Comparison of ENCODE assay signal across 14 mouse cellular contexts in the genomic region with DNA sequence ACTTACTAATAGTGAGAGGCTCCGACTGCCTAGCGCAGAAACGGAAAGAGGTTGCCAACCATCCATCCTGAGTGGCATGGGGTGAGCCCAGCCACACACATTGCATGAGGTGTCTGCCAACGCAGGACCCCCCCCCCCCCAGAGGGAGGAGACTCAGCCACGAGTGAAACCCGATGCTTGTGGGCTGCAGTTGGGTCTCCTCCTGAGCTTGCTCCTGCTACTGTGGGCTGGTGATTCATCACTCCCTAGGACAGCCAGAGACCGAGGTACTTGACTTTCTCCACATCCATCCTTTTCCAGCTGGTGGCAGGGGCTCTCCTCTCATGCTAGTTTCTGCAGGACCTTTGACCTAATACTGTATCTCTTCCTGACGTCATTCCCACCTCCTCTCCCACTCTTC. TPM values are rescaled to one million over a fixed set of nuclear protein-coding genes. Genes with fewer than 3 reads are reported as not detected.
DNase-seq lines count a peak whose midpoint lies in the region; ATAC-seq and TF ChIP-seq lines count a peak whose summit lies in the region.
"Had no signal": no experiment of that assay in that cellular context is flagged by ENCODE, and none has a peak within 500 bp of the region (broad histone marks: within the 10 kb centered on the region; RNA-seq: fewer than 3 reads in every experiment).

No protein-coding gene starts in this region.

- H3K27me3 ChIP-seq in hindbrain, embryonic 16.5 days (replicated peaks; ENCODE audit: control insufficient read depth, insufficient read depth, low read length), result peaks cover 5% of the 10 kb centered on the region; the same call in 1 of the 2 replicates
- peaks cover 33% of the 10 kb centered on the region for H3K27me3 ChIP-seq in hindbrain, embryonic 10.5 days (ENCODE audit: insufficient read depth, poor library complexity, severe bottlenecking)
- H3K27me3 ChIP-seq in limb, embryonic 11.5 days (ENCODE audit: control insufficient read depth, insufficient read depth, low read length), result peaks cover 15% of the 10 kb centered on the region
- H3K27me3 ChIP-seq in limb, embryonic 10.5 days (ENCODE audit: low read depth, poor library complexity, severe bottlenecking), result peaks cover 37% of the 10 kb centered on the region
- no peaks in the 10 kb centered on the region for H3K27me3 ChIP-seq in small intestine, adult 2 months (ENCODE audit: control insufficient read depth, insufficient read depth, low read length)

- no peak for DNase-seq in hindbrain, embryonic 10.5 days (ENCODE audit: low spot score)
- no peak for DNase-seq in limb, embryonic 11.5 days (ENCODE audit: low spot score)
- no peak for DNase-seq in limb, embryonic 10.5 days (ENCODE audit: low spot score)
- DNase-seq in cerebellum, postnatal 14 days, result no peak
- DNase-seq: cerebellum, adult 18-20 months; kidney, postnatal 25 days; liver, postnatal 0 days had no signal

- WGBS in hindbrain, embryonic 16.5 days, result 23% methylated on average over 7 of the region's 8 CpGs
- 50% methylated on average over 8 of the region's 8 CpGs for WGBS in hindbrain, embryonic 10.5 days
- WGBS in limb, embryonic 11.5 days, result 30% methylated on average over 8 of the region's 8 CpGs
- 35% methylated on average over 8 of the region's 8 CpGs for WGBS in limb, embryonic 10.5 days
- WGBS in small intestine, adult 2 months, result 32% methylated on average over 8 of the region's 8 CpGs

- no peak overlapping the region for H3K9ac ChIP-seq in hindbrain, embryonic 16.5 days (ENCODE audit: low read depth, low read length)
- no peak overlapping the region for H3K9ac ChIP-seq in limb, embryonic 11.5 days (ENCODE audit: low read length)
- H3K9ac ChIP-seq: embryonic facial prominence, embryonic 12.5 days; forebrain, embryonic 15.5 days; heart, embryonic 13.5 days; liver, postnatal 0 days; midbrain, embryonic 15.5 days had no signal

- no peak overlapping the region for H3K4me3 ChIP-seq in hindbrain, embryonic 16.5 days (ENCODE audit: low read length)
- H3K4me3 ChIP-seq in hindbrain, embryonic 10.5 days, result no peak overlapping the region
- no peak overlapping the region for H3K4me3 ChIP-seq in limb, embryonic 11.5 days (ENCODE audit: low read depth, low read length)
- no peak overlapping the region for H3K4me3 ChIP-seq in limb, embryonic 10.5 days
- H3K4me3 ChIP-seq in cortical plate, adult 2 months (ENCODE audit: insufficient read depth, low read length), result no peak overlapping the region
- no peak overlapping the region for H3K4me3 ChIP-seq in small intestine, adult 2 months (ENCODE audit: low read depth, low read length)
- H3K4me3 ChIP-seq: embryonic facial prominence, embryonic 12.5 days; forebrain, embryonic 15.5 days; heart, embryonic 13.5 days; midbrain, embryonic 15.5 days had no signal

- peak; percentile 48; the same call in 1 of the 2 replicates for ATAC-seq in hindbrain, embryonic 16.5 days
- no peak for ATAC-seq in limb, embryonic 11.5 days (ENCODE audit: insufficient number of reproducible peaks, low FRiP score, low TSS enrichment, low read depth)
- ATAC-seq: forebrain, embryonic 15.5 days; liver, postnatal 0 days; midbrain, embryonic 15.5 days had no signal

- no peaks in the 10 kb centered on the region for H3K9me3 ChIP-seq in hindbrain, embryonic 16.5 days (ENCODE audit: control insufficient read depth, low read length)
- no peaks in the 10 kb centered on the region for H3K9me3 ChIP-seq in hindbrain, embryonic 10.5 days
- no peaks in the 10 kb centered on the region for H3K9me3 ChIP-seq in limb, embryonic 11.5 days (ENCODE audit: control insufficient read depth, low read length)
- no peaks in the 10 kb centered on the region for H3K9me3 ChIP-seq in limb, embryonic 10.5 days (replicated peaks)
- H3K9me3 ChIP-seq: embryonic facial prominence, embryonic 12.5 days; forebrain, embryonic 15.5 days; heart, embryonic 13.5 days; midbrain, embryonic 15.5 days had no signal

- H3K36me3 ChIP-seq in hindbrain, embryonic 16.5 days (ENCODE audit: control insufficient read depth, insufficient read depth, low read length), result no peaks in the 10 kb centered on the region
- no peaks in the 10 kb centered on the region for H3K36me3 ChIP-seq in hindbrain, embryonic 10.5 days
- H3K36me3 ChIP-seq in limb, embryonic 11.5 days (ENCODE audit: control insufficient read depth, insufficient read depth, low read length), result no peaks in the 10 kb centered on the region
- H3K36me3 ChIP-seq in limb, embryonic 10.5 days, result no peaks in the 10 kb centered on the region
- H3K36me3 ChIP-seq in small intestine, adult 2 months (ENCODE audit: control insufficient read depth, insufficient read depth, low read length), result no peaks in the 10 kb centered on the region
- H3K36me3 ChIP-seq: embryonic facial prominence, embryonic 12.5 days; forebrain, embryonic 15.5 days; heart, embryonic 13.5 days; midbrain, embryonic 15.5 days had no signal

- no peak overlapping the region for H3K27ac ChIP-seq in hindbrain, embryonic 16.5 days (ENCODE audit: low read depth, low read length)
- no peak overlapping the region for H3K27ac ChIP-seq in hindbrain, embryonic 10.5 days
- H3K27ac ChIP-seq in limb, embryonic 11.5 days (replicated peaks; ENCODE audit: low read depth, low read length), result no peak overlapping the region
- H3K27ac ChIP-seq in limb, embryonic 10.5 days, result no peak overlapping the region
- H3K27ac ChIP-seq in cortical plate, adult 2 months (ENCODE audit: insufficient read depth, low read length), result peak overlapping the region; percentile 38
- peak overlapping the region; percentile 14; the same call in 1 of the 2 replicates for H3K27ac ChIP-seq in small intestine, adult 2 months (ENCODE audit: insufficient read depth, low read depth, low read length)
- H3K27ac ChIP-seq: embryonic facial prominence, embryonic 12.5 days; forebrain, embryonic 15.5 days; heart, embryonic 13.5 days; midbrain, embryonic 15.5 days had no signal

- TF ChIP-seq POLR2A in cortical plate, adult 2 months (IDR thresholded peaks at IDR 0.05; ENCODE audit: extremely low read depth, insufficient read depth, low read length), result peak; percentile 47; the same call in 1 of the 2 replicates
- TF ChIP-seq POLR2A in small intestine, adult 2 months (IDR thresholded peaks at IDR 0.05; ENCODE audit: low read depth, low read length), result no peak

- no peak for TF ChIP-seq CTCF in cortical plate, adult 2 months (IDR thresholded peaks at IDR 0.05; ENCODE audit: extremely low read depth, insufficient read depth, low read length)
- no peak for TF ChIP-seq CTCF in small intestine, adult 2 months (IDR thresholded peaks at IDR 0.05; ENCODE audit: extremely low read depth, insufficient read length, insufficient replicate concordance, low read depth, low read length)

- no peak overlapping the region for H3K4me2 ChIP-seq in hindbrain, embryonic 16.5 days (ENCODE audit: low read length)
- H3K4me2 ChIP-seq in limb, embryonic 11.5 days (ENCODE audit: low read depth, severe bottlenecking), result peak overlapping the region; percentile 10; the same call in 1 of the 2 replicates
- H3K4me2 ChIP-seq: embryonic facial prominence, embryonic 12.5 days; forebrain, embryonic 15.5 days; heart, embryonic 13.5 days; midbrain, embryonic 15.5 days had no signal

- H3K4me1 ChIP-seq in hindbrain, embryonic 16.5 days (ENCODE audit: control insufficient read depth, insufficient read depth, low read depth, low read length), result peaks cover 3% of the 10 kb centered on the region; the same call in 1 of the 2 replicates
- H3K4me1 ChIP-seq in hindbrain, embryonic 10.5 days (replicated peaks), result peaks cover 14% of the 10 kb centered on the region
- peaks cover 3% of the 10 kb centered on the region; the same call in 1 of the 2 replicates for H3K4me1 ChIP-seq in limb, embryonic 11.5 days (ENCODE audit: control insufficient read depth, insufficient read depth, low read length)
- peaks cover 9% of the 10 kb centered on the region; the same call in 1 of the 2 replicates for H3K4me1 ChIP-seq in limb, embryonic 10.5 days
- peaks cover 15% of the 10 kb centered on the region for H3K4me1 ChIP-seq in cortical plate, adult 2 months (ENCODE audit: control insufficient read depth, insufficient read depth, low read length)
- H3K4me1 ChIP-seq in small intestine, adult 2 months (ENCODE audit: control insufficient read depth, insufficient read depth, insufficient read length, low read length), result peaks cover 14% of the 10 kb centered on the region

RNA-seq across cellular contexts. Expression of a gene that starts 5.9 kb away (rescaled TPM):
- polyA plus RNA-seq in hindbrain, embryonic 16.5 days (2015; fragmentation: Nextera tagmentation; extraction: Ambion mirVana), result 1.5 and 1.9 TPM in 2 replicates
- polyA plus RNA-seq in hindbrain, embryonic 10.5 days (2016; fragmentation: Nextera tagmentation; extraction: Ambion mirVana), result 0.16 and 0.22 TPM in 2 replicates
- not detected in 2 replicates for polyA plus RNA-seq in limb, embryonic 11.5 days (2014; fragmentation: Nextera tagmentation; extraction: Ambion mirVana)
- polyA plus RNA-seq in limb, embryonic 10.5 days (2016; fragmentation: Nextera tagmentation; extraction: Ambion mirVana), result 0.05 TPM in 1 of 2 replicates, not detected in the other
- polyA plus RNA-seq in cortical plate, adult 2 months (2012; rRNA removed), result 18.8 and 19.5 TPM in 2 replicates
- 0.71 and 2.3 TPM in 2 replicates for polyA plus RNA-seq in small intestine, adult 2 months (2012; rRNA removed)
- polyA plus RNA-seq: heart, embryonic 13.5 days; liver, postnatal 0 days had no signal

Comparison
In these comparisons a context has a peak if more than half of its experiments do, and no peak if none do; other contexts are left out.
1. H3K27ac ChIP-seq: peak in cortical plate, adult 2 months (single experiment) and small intestine, adult 2 months (single experiment); none in hindbrain, embryonic 16.5 days (single experiment), hindbrain, embryonic 10.5 days (single experiment), limb, embryonic 11.5 days (single experiment) and limb, embryonic 10.5 days (single experiment).